Mouse (Mus musculus) heart, postnatal 4 days (tissue): ENCODE results near the gene Il3ra. TPM values are rescaled to one million over a fixed set of nuclear protein-coding genes. Genes with fewer than 3 reads are reported as not detected.
A peak's percentile ranks its signal among the peaks of the same experiment; 100 is the strongest.

Experiments
- DNase-seq: peaks from one replicate; pipeline ENCODE4 v3.0.0; 2021
- total RNA-seq, 2 experiments: library from RNA; stranded (reverse); gene quantifications; 2 replicates each; pipeline ENCODE4 v1.2.3; 2021

Gene Il3ra
- 1 to 10 TPM; 7.9 to 9.9 TPM for total RNA-seq

- peak; percentile 78 for DNase-seq
Observed at GRCm38 (mm10) chr14:14345948-14346812, at the start of gene Il3ra. Gene Il3ra, plus strand, starts transcription at chr14:14346275.

GRCm38 (mm10) chr14:14308938-14309337, 37.1 kb upstream of the Il3ra start:
- no peak for DNase-seq

- no peak for DNase-seq
Observed at GRCm38 (mm10) chr14:14309416-14309815, 36.7 kb upstream of the Il3ra start.

- DNase-seq, result no peak
Observed at GRCm38 (mm10) chr14:14322528-14322927, 23.5 kb upstream of the Il3ra start, which contains the start of gene Olfr31. Gene Olfr31, plus strand, starts transcription at chr14:14322828.

GRCm38 (mm10) chr14:14345113-14345871, 783 bp upstream of the Il3ra start:
- peak; percentile 96 for DNase-seq

GRCm38 (mm10) chr14:14346813-14347100, 682 bp downstream of the Il3ra start:
- DNase-seq, result peak; percentile 34

GRCm38 (mm10) chr14:14347151-14347835, 1.2 kb downstream of the Il3ra start:
- peak; percentile 59 for DNase-seq

GRCm38 (mm10) chr14:14347836-14348621, 2.0 kb downstream of the Il3ra start:
- peak; percentile 34 for DNase-seq

GRCm38 (mm10) chr14:14348674-14349401, 2.8 kb downstream of the Il3ra start:
- peak; percentile 16 for DNase-seq

GRCm38 (mm10) chr14:14349485-14350262, 3.6 kb downstream of the Il3ra start:
- DNase-seq, result peak; percentile 18

GRCm38 (mm10) chr14:14350263-14351147, 4.4 kb downstream of the Il3ra start:
- no peak for DNase-seq

GRCm38 (mm10) chr14:14351148-14351455, 5.0 kb downstream of the Il3ra start:
- DNase-seq, result no peak

- no peak for DNase-seq
Observed at GRCm38 (mm10) chr14:14351721-14352590, 5.9 kb downstream of the Il3ra start.

GRCm38 (mm10) chr14:14352606-14353005, 6.5 kb downstream of the Il3ra start:
- no peak for DNase-seq

- no peak for DNase-seq
Observed at GRCm38 (mm10) chr14:14353081-14353732, 7.1 kb downstream of the Il3ra start.

GRCm38 (mm10) chr14:14353740-14354510, 7.8 kb downstream of the Il3ra start:
- DNase-seq, result no peak
